In genomic region chr9:61705586-61706233, GRCm38 (mm10) we compare ENCODE assay signal across 10 mouse cellular contexts.
DNase-seq lines count a peak whose midpoint lies in the region; ATAC-seq and TF ChIP-seq lines count a peak whose summit lies in the region.
"Had no signal": no experiment of that assay in that cellular context is flagged by ENCODE, and none has a peak within 500 bp of the region (broad histone marks: within the 10 kb centered on the region; RNA-seq: fewer than 3 reads in every experiment).

No protein-coding gene starts in this region.

- peaks cover 23% of the 10 kb centered on the region for H3K4me1 ChIP-seq in forebrain, embryonic 13.5 days
- H3K4me1 ChIP-seq in forebrain, embryonic 10.5 days = peaks cover 11% of the 10 kb centered on the region
- H3K4me1 ChIP-seq in CH12.LX (ENCODE audit: control insufficient read depth in 1 of 2, insufficient read depth in 2 of 2) = peaks cover 15 to 50% of the 10 kb centered on the region in 2 experiments

- H3K9ac ChIP-seq in forebrain, embryonic 13.5 days = no peak overlapping the region
- no peak overlapping the region for H3K9ac ChIP-seq in CH12.LX (ENCODE audit: insufficient read depth, low read depth)
- H3K9ac ChIP-seq: embryonic facial prominence, embryonic 15.5 days; limb, embryonic 12.5 days had no signal

- peaks cover 5% of the 10 kb centered on the region; the same call in 1 of the 2 replicates for H3K27me3 ChIP-seq in forebrain, embryonic 13.5 days
- H3K27me3 ChIP-seq in forebrain, embryonic 10.5 days (ENCODE audit: poor library complexity, severe bottlenecking) = peaks cover 15% of the 10 kb centered on the region
- peaks cover 9% of the 10 kb centered on the region for H3K27me3 ChIP-seq in CH12.LX (replicated peaks)

- TF ChIP-seq POLR2A in CH12.LX (IDR thresholded peaks at IDR 0.05; ENCODE audit: low read depth, low read length) = no peak

- in situ Hi-C loops in CH12.LX (cut with MboI; ENCODE audit: low pct_ligation_motif_present, low pct_unique_long_range_greater_than_20kb, low sequenced_read_pairs) = loop anchor here (10.0 kb wide), 1 partner anchor 119 kb away; no protein-coding TSS in a partner anchor

- no peaks in the 10 kb centered on the region for H3K36me3 ChIP-seq in forebrain, embryonic 13.5 days (ENCODE audit: poor library complexity, severe bottlenecking)
- H3K36me3 ChIP-seq in forebrain, embryonic 10.5 days (replicated peaks) = no peaks in the 10 kb centered on the region
- no peaks in the 10 kb centered on the region for H3K36me3 ChIP-seq in CH12.LX (replicated peaks in 1 of 2; ENCODE audit: control insufficient read depth in 1 of 2, insufficient read depth in 1 of 2, low read length in 1 of 2)
- H3K36me3 ChIP-seq: embryonic facial prominence, embryonic 15.5 days; limb, embryonic 12.5 days had no signal

- H3K4me2 ChIP-seq in forebrain, embryonic 13.5 days = no peak overlapping the region
- H3K4me2 ChIP-seq in CH12.LX (ENCODE audit: insufficient read depth, low read depth, poor library complexity, severe bottlenecking) = no peak overlapping the region
- H3K4me2 ChIP-seq: embryonic facial prominence, embryonic 15.5 days; limb, embryonic 12.5 days had no signal

- no peak overlapping the region for H3K27ac ChIP-seq in forebrain, embryonic 13.5 days
- no peak overlapping the region; the same call in 1 of the 2 replicates for H3K27ac ChIP-seq in forebrain, embryonic 10.5 days
- H3K27ac ChIP-seq in CH12.LX (ENCODE audit: insufficient read depth, low read depth) = no peak overlapping the region
- H3K27ac ChIP-seq: embryonic facial prominence, embryonic 15.5 days; limb, embryonic 12.5 days had no signal

- ATAC-seq in forebrain, embryonic 13.5 days = peak; percentile 71; the same call in 1 of the 2 replicates
- no peak for ATAC-seq in cerebellum, adult (ENCODE audit: insufficient number of reproducible peaks, low FRiP score, low TSS enrichment)

- DNase-seq in forebrain, embryonic 10.5 days (ENCODE audit: extremely low spot score, low spot score) = no peak
- DNase-seq in CH12.LX (ENCODE audit: extremely low read depth) = no peak
- DNase-seq in layer of hippocampus, adult 18-20 months (ENCODE audit: low spot score in 2 of 2) = peak; percentile 79 to 81
- DNase-seq in naive thymus-derived CD4-positive, alpha-beta T cell, adult 2 months (ENCODE audit: low read depth) = peak; percentile 61
- DNase-seq in gastrocnemius, postnatal 14 days = no peak
- no peak for DNase-seq in c-Kit-positive CD71-positive TER-119-positive erythroid progenitor cells, embryonic 14.5 days (ENCODE audit: low spot score)

- TF ChIP-seq CTCF in CH12.LX (conservative IDR thresholded peaks at IDR 0.05 in 1 of 2, IDR thresholded peaks at IDR 0.05 in 1 of 2; ENCODE audit: low read depth in 2 of 2, low read length in 2 of 2) = no peak

- H3K4me3 ChIP-seq in forebrain, embryonic 13.5 days = no peak overlapping the region
- H3K4me3 ChIP-seq in forebrain, embryonic 10.5 days = no peak overlapping the region
- no peak overlapping the region for H3K4me3 ChIP-seq in CH12.LX (replicated peaks in 1 of 3; ENCODE audit: low read depth in 2 of 3, low read length in 2 of 3, poor library complexity in 1 of 3)
- H3K4me3 ChIP-seq: embryonic facial prominence, embryonic 15.5 days; limb, embryonic 12.5 days had no signal

- 79% methylated on average over 5 of the region's 5 CpGs for WGBS in forebrain, embryonic 13.5 days
- 82% methylated on average over 5 of the region's 5 CpGs for WGBS in forebrain, embryonic 10.5 days

- no peak for TF ChIP-seq EP300 in CH12.LX (IDR thresholded peaks at IDR 0.05; ENCODE audit: low read length)

- no peaks in the 10 kb centered on the region for H3K79me2 ChIP-seq in CH12.LX (replicated peaks; ENCODE audit: control insufficient read depth, extremely low read depth, insufficient read depth, poor library complexity, severe bottlenecking)

- TF ChIP-seq RAD21 in CH12.LX (IDR thresholded peaks at IDR 0.05; ENCODE audit: low read depth, low read length) = no peak

- no peaks in the 10 kb centered on the region for H3K9me3 ChIP-seq in forebrain, embryonic 13.5 days (replicated peaks)
- no peaks in the 10 kb centered on the region for H3K9me3 ChIP-seq in forebrain, embryonic 10.5 days
- H3K9me3 ChIP-seq in CH12.LX (replicated peaks; ENCODE audit: low read length) = peaks cover 5% of the 10 kb centered on the region
- H3K9me3 ChIP-seq: embryonic facial prominence, embryonic 15.5 days; limb, embryonic 12.5 days had no signal

- dilution Hi-C loops in CH12.LX (cut with MboI; ENCODE audit: extremely low pct_ligation_motif_present, extremely low pct_unique_long_range_greater_than_20kb, low sequenced_read_pairs) = no loop called here

- intact Hi-C loops in gastrocnemius, postnatal 14 days (cut with DNase I; ENCODE audit: low total_unique reads) = no loop called here

TF ChIP-seq in CH12.LX, 34 proteins besides CTCF, POLR2A, EP300 and RAD21:
- TF ChIP-seq CHD2 (IDR thresholded peaks at IDR 0.05; ENCODE audit: low read length) (no peak), BHLHE40 (IDR thresholded peaks at IDR 0.05; ENCODE audit: low read depth, low read length) (peak; percentile 46)

Comparison
In these comparisons a context has a peak if more than half of its experiments do, and no peak if none do; other contexts are left out.
1. DNase-seq: peak in layer of hippocampus, adult 18-20 months (2 of 2) and naive thymus-derived CD4-positive, alpha-beta T cell, adult 2 months (single experiment); none in forebrain, embryonic 10.5 days (single experiment), CH12.LX (single experiment), gastrocnemius, postnatal 14 days (single experiment) and c-Kit-positive CD71-positive TER-119-positive erythroid progenitor cells, embryonic 14.5 days (single experiment).